Mouse (Mus musculus) liver, adult 2 months (tissue): ENCODE data around the gene Agap1.

Experiments
- CTCF ChIP-seq: fragments of 200-500 bp; IDR thresholded peaks from 2 replicates; pipeline ENCODE4 v1.5.1; 2011; ENCODE audit warnings: low read depth, low read length, control low read depth
- POLR2A ChIP-seq: fragments of 200-500 bp; IDR thresholded peaks from 2 replicates; pipeline ENCODE4 v1.6.1; 2011; ENCODE audit warnings: low read length, control low read depth; ENCODE audit not compliant: insufficient read depth; ENCODE audit errors: extremely low read depth

DNA sequence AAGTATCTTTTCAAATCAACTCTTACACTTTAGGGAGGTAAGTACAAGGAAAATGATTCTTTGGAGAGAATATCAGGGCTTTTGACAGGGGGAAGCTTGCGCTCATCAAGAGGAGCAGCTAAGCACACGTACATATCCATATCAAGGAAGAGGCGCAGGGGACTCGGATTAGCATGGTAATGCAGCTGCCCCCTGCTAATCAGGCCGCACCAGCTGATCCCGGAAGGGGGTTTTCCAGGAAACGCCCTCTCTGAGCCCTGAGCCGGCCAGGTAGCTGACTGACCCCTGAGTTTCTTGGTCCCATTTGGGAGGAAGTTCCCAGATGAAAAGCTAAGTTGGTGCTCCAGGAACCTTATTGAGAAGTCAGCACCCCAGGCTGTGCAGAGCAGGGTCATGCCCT, 301.8 kb downstream of the Agap1 start:
- TF ChIP-seq CTCF (no peak), POLR2A (no peak)
